Mouse (Mus musculus) E14TG2a.4 (cell line): Measurements from ENCODE around the gene Supt3.

ENCODE experiments used
- CTCF ChIP-seq: conservative IDR thresholded peaks from 2 replicates; pipeline ENCODE4 v1.5.1; 2014; ENCODE audit warnings: low read length
- NANOG ChIP-seq: IDR thresholded peaks from 2 replicates; pipeline ENCODE4 v1.6.1; 2014; ENCODE audit warnings: borderline replicate concordance, low read length, mixed read lengths
- POU5F1 ChIP-seq: IDR thresholded peaks from 2 replicates; pipeline ENCODE4 v1.6.1; 2014; ENCODE audit warnings: low read length, borderline replicate concordance

GRCm38 (mm10) chr17:44770871-44771270, 6.1 kb upstream of the Supt3 start:
- TF ChIP-seq CTCF (no peak), POU5F1 (no peak), NANOG (no peak)
